Mouse (Mus musculus) MEL (cell line): ENCODE results near the gene Cdpf1. TPM values are rescaled to one million over a fixed set of nuclear protein-coding genes. Genes with fewer than 3 reads are reported as not detected.

Experiments
- DNase-seq: peaks from one replicate; pipeline ENCODE4 v3.0.0; 2011; ENCODE audit warnings: low read depth, low spot score
- H3K27ac ChIP-seq: 2 replicates; pipeline ENCODE4 v1.5.1; 2012; ENCODE audit warnings: low read depth, mild to moderate bottlenecking, control low read depth, low read length, moderate library complexity; ENCODE audit not compliant: control insufficient read depth
- H3K27me3 ChIP-seq, 2 experiments: fragments of 150-350 bp in 1 of 2; sonication (generic) in 1 of 2; 2 replicates each; pipeline ENCODE4 v1.6.1; 2012; ENCODE audit warnings: low read length in 2 of 2, mild to moderate bottlenecking in 2 of 2, improper control_type of control experiment in 1 of 2, moderate library complexity in 1 of 2; ENCODE audit not compliant: insufficient read depth in 2 of 2, control insufficient read depth in 1 of 2
- H3K36me3 ChIP-seq, 2 experiments: 2 replicates each; pipeline ENCODE4 v1.6.1; 2012 to 2014; ENCODE audit warnings: low read length in 2 of 2, improper control_type of control experiment in 1 of 2, inconsistent platforms in 1 of 2, mild to moderate bottlenecking in 1 of 2; ENCODE audit not compliant: insufficient read depth in 2 of 2, control insufficient read depth in 1 of 2
- H3K4me1 ChIP-seq, 2 experiments: fragments of 150-350 bp in 1 of 2; sonication (generic) in 1 of 2; 2 replicates each; pipeline ENCODE4 v1.6.1; 2012; ENCODE audit warnings: low read length in 2 of 2, improper control_type of control experiment in 1 of 2, mild to moderate bottlenecking in 1 of 2; ENCODE audit not compliant: insufficient read depth in 2 of 2, control insufficient read depth in 1 of 2
- H3K4me3 ChIP-seq, 2 experiments: fragments of 150-350 bp in 1 of 2; sonication (generic) in 1 of 2; 2 replicates each; pipeline ENCODE4 v1.5.1; 2012; ENCODE audit warnings: low read depth in 2 of 2, low read length in 2 of 2, mild to moderate bottlenecking in 2 of 2, moderate library complexity in 2 of 2, control low read depth in 1 of 2, improper control_type of control experiment in 1 of 2; ENCODE audit not compliant: control insufficient read depth in 1 of 2, insufficient read depth in 1 of 2
- H3K79me2 ChIP-seq: 2 replicates; pipeline ENCODE4 v1.6.1; 2012; ENCODE audit warnings: mild to moderate bottlenecking, low read length, moderate library complexity; ENCODE audit not compliant: control insufficient read depth, poor library complexity, insufficient read depth
- H3K9ac ChIP-seq: 2 replicates; pipeline ENCODE4 v1.6.1; 2012; ENCODE audit warnings: low read depth, mild to moderate bottlenecking, control low read depth, low read length, moderate library complexity; ENCODE audit not compliant: control insufficient read depth, poor library complexity, severe bottlenecking
- H3K9me3 ChIP-seq: fragments of 150-350 bp; sonication (generic); replicated peaks from 2 replicates; pipeline ENCODE4 v1.6.1; 2012; ENCODE audit warnings: mild to moderate bottlenecking, low read length, improper control_type of control experiment, moderate library complexity; ENCODE audit not compliant: insufficient read depth
- CTCF ChIP-seq, 3 experiments: IDR thresholded peaks in 2 of 3; conservative IDR thresholded peaks in 1 of 3; 2 replicates each; pipeline ENCODE4 v1.5.1; 2011 to 2012; ENCODE audit warnings: low read length in 3 of 3, low read depth in 2 of 3, mild to moderate bottlenecking in 2 of 3, improper control_type of control experiment in 1 of 3, inconsistent platforms in 1 of 3, mixed read lengths in 1 of 3, moderate library complexity in 1 of 3; ENCODE audit not compliant: control insufficient read depth in 1 of 3, insufficient read depth in 1 of 3, poor library complexity in 1 of 3, severe bottlenecking in 1 of 3
- EP300 ChIP-seq, 2 experiments: IDR thresholded peaks; 2 replicates each; pipeline ENCODE4 v1.6.1; 2011; ENCODE audit warnings: improper control_type of control experiment in 2 of 2, low read length in 2 of 2, low read depth in 1 of 2, mild to moderate bottlenecking in 1 of 2
- GABPA ChIP-seq: IDR thresholded peaks from 2 replicates; pipeline ENCODE4 v1.6.1; 2012; ENCODE audit warnings: low read depth, mild to moderate bottlenecking, inconsistent platforms, low read length, improper control_type of control experiment, moderate library complexity
- GATA1 ChIP-seq: IDR thresholded peaks from 2 replicates; pipeline ENCODE4 v1.6.1; 2011; ENCODE audit warnings: low read depth, low read length, improper control_type of control experiment
- MAX ChIP-seq: IDR thresholded peaks from 2 replicates; pipeline ENCODE4 v1.6.1; 2011; ENCODE audit warnings: low read length, improper control_type of control experiment
- MEF2A ChIP-seq: IDR thresholded peaks from 2 replicates; pipeline ENCODE4 v1.6.1; 2014; ENCODE audit warnings: low read depth, mild to moderate bottlenecking, inconsistent platforms, low read length, improper control_type of control experiment; ENCODE audit not compliant: poor library complexity, insufficient replicate concordance, severe bottlenecking; ENCODE audit errors: extremely low read depth
- NELFE ChIP-seq: IDR thresholded peaks from 2 replicates; pipeline ENCODE4 v1.6.1; 2011; ENCODE audit warnings: low read depth, low read length, improper control_type of control experiment
- NRF1 ChIP-seq: IDR thresholded peaks from 2 replicates; pipeline ENCODE4 v1.6.1; 2014; ENCODE audit warnings: low read depth, mild to moderate bottlenecking, inconsistent platforms, low read length, improper control_type of control experiment, moderate library complexity; ENCODE audit not compliant: poor library complexity, insufficient read depth, severe bottlenecking
- POLR2A ChIP-seq, 2 experiments: IDR thresholded peaks; 2 replicates each; pipeline ENCODE4 v1.6.1; 2011 to 2012; ENCODE audit warnings: low read length in 2 of 2, mild to moderate bottlenecking in 2 of 2, control low read depth in 1 of 2, improper control_type of control experiment in 1 of 2, low read depth in 1 of 2, moderate library complexity in 1 of 2; ENCODE audit not compliant: control insufficient read depth in 1 of 2, insufficient read depth in 1 of 2, poor library complexity in 1 of 2
- POLR2AphosphoS2 ChIP-seq: IDR thresholded peaks from 2 replicates; pipeline ENCODE4 v1.6.1; 2011; ENCODE audit warnings: low read length, improper control_type of control experiment
- RCOR1 ChIP-seq: IDR thresholded peaks from 2 replicates; pipeline ENCODE4 v1.6.1; 2012; ENCODE audit warnings: low read depth, mild to moderate bottlenecking, inconsistent platforms, low read length, improper control_type of control experiment
- SIN3A ChIP-seq: IDR thresholded peaks from 2 replicates; pipeline ENCODE4 v1.6.1; 2012; ENCODE audit warnings: low read length, improper control_type of control experiment, inconsistent platforms
- SMC3 ChIP-seq: IDR thresholded peaks from 2 replicates; pipeline ENCODE4 v1.6.1; 2011; ENCODE audit warnings: low read depth, low read length, improper control_type of control experiment
- TBP ChIP-seq: IDR thresholded peaks from 2 replicates; pipeline ENCODE4 v1.8.0; 2011; ENCODE audit warnings: low read depth, low read length, improper control_type of control experiment
- USF1 ChIP-seq: IDR thresholded peaks from 2 replicates; pipeline ENCODE4 v1.6.1; 2014; ENCODE audit warnings: low read depth, mild to moderate bottlenecking, inconsistent platforms, low read length, improper control_type of control experiment, moderate library complexity
- ZC3H11A ChIP-seq: IDR thresholded peaks from 2 replicates; pipeline ENCODE4 v1.6.1; 2012; ENCODE audit warnings: low read depth, mild to moderate bottlenecking, inconsistent platforms, low read length, improper control_type of control experiment
- ZMIZ1 ChIP-seq: IDR thresholded peaks from 2 replicates; pipeline ENCODE4 v1.6.1; 2012; ENCODE audit warnings: low read depth, mild to moderate bottlenecking, inconsistent platforms, low read length, improper control_type of control experiment, moderate library complexity
- polyA plus RNA-seq, 2 experiments: library from polyadenylated mRNA; stranded (reverse) in 1 of 2; unstranded in 1 of 2; fragments of >175 nt in 1 of 2; fragments of >200 nt in 1 of 2; gene quantifications; 2 replicates each; pipeline versions ENCODE4 v1.2.1 to v1.2.4; 2012; ENCODE audit warnings: low replicate concordance in 2 of 2, low read depth in 1 of 2; ENCODE audit not compliant: insufficient read length in 2 of 2, insufficient read depth in 1 of 2, missing spikeins in 1 of 2
- total RNA-seq: library from RNA; depleted of rRNA; stranded (reverse); fragments of 300-350 nt; gene quantifications from 2 replicates; pipeline ENCODE4 v1.2.3, GENCODE M21; 2012

Cdpf1 gene
- total and polyA plus RNA-seq, 3 experiments: 30.5 to 44.0 TPM; not detected in 1

GRCm38 (mm10) chr15:85836887-85837286, 25.4 kb upstream of the Cdpf1 start:
- Histone ChIP-seq H3K27me3 (no peaks in the 10 kb centered on the region), H3K36me3 (no peaks in the 10 kb centered on the region), H3K9ac (no peak overlapping the region), H3K9me3 (no peaks in the 10 kb centered on the region), H3K79me2 (no peaks in the 10 kb centered on the region), H3K4me1 (peaks cover 0 to 4% of the 10 kb centered on the region in 2 experiments; a peak in 2 of 4 replicates), H3K27ac (no peak overlapping the region), H3K4me3 (no peak overlapping the region)
- DNase-seq: no peak
- TF ChIP-seq MEF2A (no peak), RCOR1 (no peak)

DNA sequence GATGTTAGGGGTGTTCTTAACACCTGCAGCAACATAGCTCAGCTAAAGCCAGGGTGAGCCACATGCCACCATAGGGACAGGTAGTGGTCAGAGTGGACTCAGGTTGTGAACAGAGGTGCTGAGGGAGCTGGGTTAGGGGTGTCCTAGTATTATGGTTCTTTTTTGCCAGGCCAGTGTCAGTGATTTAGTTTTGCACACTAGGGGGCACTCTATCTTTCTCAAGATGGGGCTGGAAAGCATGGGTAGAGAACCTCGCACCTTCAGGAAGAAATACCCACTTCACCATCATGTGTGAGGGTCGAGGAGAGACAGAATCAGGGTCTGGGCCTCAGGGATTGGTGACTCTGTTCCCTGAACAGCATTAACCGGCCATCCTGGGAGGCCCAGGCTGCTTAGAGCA, 23.8 kb upstream of the Cdpf1 start:
- Histone ChIP-seq H3K4me3 (no peak overlapping the region), H3K79me2 (no peaks in the 10 kb centered on the region), H3K27me3 (no peaks in the 10 kb centered on the region)
- TF ChIP-seq RCOR1 (no peak), CTCF (IDR thresholded peaks at IDR 0.05 in 2 of 3, conservative IDR thresholded peaks at IDR 0.05 in 1 of 3; ENCODE audit: control insufficient read depth in 1 of 3, insufficient read depth in 1 of 3, low read depth in 2 of 3, low read length in 3 of 3, poor library complexity in 1 of 3, severe bottlenecking in 1 of 3) (peak; percentile 31 to 51 (median 34)), MAX (no peak), SMC3 (0 out of 2 replicates have a peak, but pooled peaks have one; percentile 19), NRF1 (no peak)
- TF ChIP-seq, all 39 proteins: peak for 2
- peak; percentile 32 for DNase-seq
- H3K9ac ChIP-seq: no peak overlapping the region
- peaks cover 0 to 7% of the 10 kb centered on the region in 2 experiments; a peak in 3 of 4 replicates for H3K4me1 ChIP-seq
- no peaks in the 10 kb centered on the region for H3K9me3 ChIP-seq
- H3K27ac ChIP-seq: no peak overlapping the region
- no peaks in the 10 kb centered on the region for H3K36me3 ChIP-seq

DNA sequence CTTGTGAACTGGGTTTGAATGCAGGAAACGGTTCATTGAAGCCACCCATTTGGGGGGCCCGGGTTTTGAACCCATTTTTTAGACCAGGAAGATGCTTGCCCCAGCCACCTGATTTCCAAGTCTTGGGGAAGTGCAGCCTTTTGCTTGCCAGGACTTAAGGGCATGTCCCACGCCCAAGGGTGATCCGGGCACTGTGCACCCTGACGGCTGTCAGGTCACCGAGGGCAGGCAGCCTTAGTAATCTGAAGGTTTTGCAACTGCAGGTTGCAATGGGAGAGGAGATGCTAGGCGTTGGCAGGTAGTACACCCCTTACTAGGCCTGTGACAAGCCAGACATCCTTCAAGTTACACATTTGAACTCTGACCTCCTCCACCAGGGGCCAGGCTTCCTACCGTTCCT, 21.1 kb upstream of the Cdpf1 start:
- Histone ChIP-seq H3K36me3 (no peaks in the 10 kb centered on the region), H3K9ac (peak overlapping the region; percentile 67), H3K9me3 (no peaks in the 10 kb centered on the region), H3K4me3 (peak overlapping the region; percentile 73 to 96), H3K79me2 (no peaks in the 10 kb centered on the region), H3K27ac (no peak overlapping the region), H3K4me1 (peaks cover 0 to 7% of the 10 kb centered on the region in 2 experiments; a peak in 3 of 4 replicates), H3K27me3 (no peaks in the 10 kb centered on the region)
- DNase-seq: no peak
- TF ChIP-seq POLR2AphosphoS2: no peak
- TF ChIP-seq POLR2A (IDR thresholded peaks at IDR 0.05; ENCODE audit: control insufficient read depth in 1 of 2, insufficient read depth in 1 of 2, low read depth in 1 of 2, low read length in 2 of 2, poor library complexity in 1 of 2): no peak
- no peak for TF ChIP-seq GATA1
- TF ChIP-seq NELFE: no peak
- no peak for TF ChIP-seq GABPA
- TF ChIP-seq TBP: no peak
- no peak for TF ChIP-seq SIN3A
- TF ChIP-seq USF1: no peak
- no peak for TF ChIP-seq ZC3H11A
- TF ChIP-seq EP300 (IDR thresholded peaks at IDR 0.05; ENCODE audit: low read depth in 1 of 2, low read length in 2 of 2): no peak
- TF ChIP-seq SMC3: no peak
- TF ChIP-seq ZMIZ1: no peak
